Mouse (Mus musculus) heart, adult 2 months (tissue): ENCODE data around the gene Tbc1d2b.

Experiments used
- CTCF ChIP-seq: fragments of 200-600 bp; IDR thresholded peaks from 2 replicates; pipeline ENCODE4 v1.8.1; 2022; ENCODE audit warnings: antibody characterized with exemption, mild to moderate bottlenecking, moderate library complexity
- EP300 ChIP-seq: fragments of 200-500 bp; IDR thresholded peaks from 2 replicates; pipeline ENCODE4 v1.6.1; 2011; ENCODE audit warnings: low read depth, low read length, control low read depth; ENCODE audit not compliant: insufficient read depth
- POLR2A ChIP-seq: fragments of 200-500 bp; IDR thresholded peaks from 2 replicates; pipeline ENCODE4 v1.6.1; 2011; ENCODE audit warnings: mild to moderate bottlenecking, low read depth, low read length, control low read depth; ENCODE audit not compliant: insufficient read depth

DNA sequence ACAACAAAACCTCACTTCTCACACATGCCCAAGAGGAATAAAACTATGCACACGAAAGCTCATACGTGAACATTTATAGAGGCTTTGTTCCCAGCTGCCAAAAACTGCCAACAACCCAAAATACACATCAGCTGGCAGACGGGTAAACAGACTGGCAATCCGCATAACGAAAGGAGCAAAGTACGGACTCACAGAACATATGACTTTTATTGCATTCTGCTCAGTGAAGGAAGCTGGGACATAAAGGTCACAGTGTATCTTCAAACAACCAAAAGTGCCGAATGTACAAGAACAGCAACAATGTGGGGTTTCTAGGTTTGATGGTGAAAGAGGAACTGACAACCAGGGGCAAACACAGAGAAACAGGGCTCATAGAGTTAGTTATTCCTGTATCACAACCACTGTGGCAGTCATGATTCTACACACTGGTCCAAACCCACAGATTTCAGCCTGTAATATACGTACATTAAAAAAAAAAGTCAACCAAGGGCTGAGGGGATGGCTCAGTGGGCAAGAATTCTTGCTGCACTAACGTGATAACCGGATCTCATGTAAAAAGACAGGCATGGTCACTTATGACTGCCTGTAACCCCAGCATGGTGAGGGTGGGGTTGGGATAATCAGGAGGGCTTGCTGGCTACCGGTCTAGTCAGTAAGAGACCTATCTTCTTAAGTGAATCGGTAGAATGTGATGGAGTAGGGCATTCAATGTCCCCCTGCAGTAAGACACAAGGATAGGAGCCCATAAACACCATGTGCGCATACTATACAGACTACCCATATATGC lies 19.4 kb downstream of the Tbc1d2b start:
- TF ChIP-seq EP300 (no peak), CTCF (no peak), POLR2A (no peak)
